Mouse (Mus musculus) 3134 (cell line): Measurements from ENCODE around the gene Stom.

ENCODE experiments used
- DNase-seq: peaks from one replicate; pipeline ENCODE4 v3.0.0-alpha.2; 2011; ENCODE audit warnings: low spot score; ENCODE audit not compliant: insufficient read length; ENCODE audit errors: extremely low read depth

Stom gene

GRCm38 (mm10) chr2:35336388-35337280, at the start of gene Stom:
Stom (minus strand) TSS chr2:35336976.
- peak; percentile 99 for DNase-seq

- DNase-seq: no peak
Measured at GRCm38 (mm10) chr2:35385441-35385871, 48.7 kb upstream of the Stom start.

GRCm38 (mm10) chr2:35379306-35379705, 42.5 kb upstream of the Stom start:
- DNase-seq: no peak

GRCm38 (mm10) chr2:35377600-35377999, 40.8 kb upstream of the Stom start:
- DNase-seq: no peak

GRCm38 (mm10) chr2:35373003-35373402, 36.2 kb upstream of the Stom start:
- no peak for DNase-seq

- no peak for DNase-seq
Measured at GRCm38 (mm10) chr2:35370686-35371085, 33.9 kb upstream of the Stom start.

GRCm38 (mm10) chr2:35367629-35368028, 30.9 kb upstream of the Stom start, which contains the start of gene 4930568D16Rik:
4930568D16Rik (minus strand) TSS chr2:35367729.
- no peak for DNase-seq

- DNase-seq: peak; percentile 38
Measured at GRCm38 (mm10) chr2:35349184-35349583, 12.4 kb upstream of the Stom start.

GRCm38 (mm10) chr2:35345984-35346383, 9.2 kb upstream of the Stom start:
- no peak for DNase-seq

- peak; percentile 50 for DNase-seq
Measured at GRCm38 (mm10) chr2:35342605-35343004, 5.8 kb upstream of the Stom start.

GRCm38 (mm10) chr2:35338707-35339106, 1.9 kb upstream of the Stom start:
- DNase-seq: no peak

- DNase-seq: peak; percentile 18
Measured at GRCm38 (mm10) chr2:35338036-35338435, 1.3 kb upstream of the Stom start.

GRCm38 (mm10) chr2:35337419-35337818, 643 bp upstream of the Stom start:
- no peak for DNase-seq

- no peak for DNase-seq
Measured at GRCm38 (mm10) chr2:35335620-35336019, 1.2 kb downstream of the Stom start.

- no peak for DNase-seq
Measured at GRCm38 (mm10) chr2:35333670-35334069, 3.1 kb downstream of the Stom start.

GRCm38 (mm10) chr2:35331205-35331604, 5.6 kb downstream of the Stom start:
- no peak for DNase-seq

- DNase-seq: no peak
Measured at GRCm38 (mm10) chr2:35329061-35329460, 7.7 kb downstream of the Stom start.

GRCm38 (mm10) chr2:35328064-35328792, 8.5 kb downstream of the Stom start:
- no peak for DNase-seq

GRCm38 (mm10) chr2:35327583-35327982, 9.2 kb downstream of the Stom start:
- no peak for DNase-seq

- no peak for DNase-seq
Measured at GRCm38 (mm10) chr2:35326931-35327330, 9.8 kb downstream of the Stom start.

GRCm38 (mm10) chr2:35325930-35326329, 10.8 kb downstream of the Stom start:
- DNase-seq: no peak
